Mouse (Mus musculus) cerebellum, adult 2 months (tissue): ENCODE measurements around the gene Tgfbr3l. TPM values are rescaled to one million over a fixed set of nuclear protein-coding genes. Genes with fewer than 3 reads are reported as not detected.
A peak's percentile ranks its signal among the peaks of the same experiment; 100 is the strongest.

Experiments
- DNase-seq, 2 experiments: peaks; one replicate each; pipeline ENCODE4 v3.0.0; 2021
- H3K27ac ChIP-seq: fragments of 200-500 bp; 2 replicates; pipeline ENCODE4 v1.5.1; 2012; ENCODE audit warnings: low read length, control low read depth, inconsistent platforms; ENCODE audit not compliant: insufficient read depth
- H3K27me3 ChIP-seq: fragments of 200-500 bp; 2 replicates; pipeline ENCODE4 v1.6.1; 2012; ENCODE audit warnings: inconsistent platforms, mild to moderate bottlenecking, low read length, moderate library complexity; ENCODE audit not compliant: control insufficient read depth, insufficient read depth
- H3K4me1 ChIP-seq: fragments of 200-500 bp; 2 replicates; pipeline ENCODE4 v1.6.1; 2011; ENCODE audit warnings: low read length; ENCODE audit not compliant: control insufficient read depth, insufficient read depth
- H3K4me3 ChIP-seq: fragments of 200-500 bp; replicated peaks from 2 replicates; pipeline ENCODE3; 2011; ENCODE audit warnings: mild to moderate bottlenecking, low read depth, low read length, control low read depth; ENCODE audit not compliant: insufficient read depth
- CTCF ChIP-seq: fragments of 200-500 bp; IDR thresholded peaks from 2 replicates; pipeline ENCODE4 v1.5.1; 2011; ENCODE audit warnings: low read depth, mild to moderate bottlenecking, control low read depth, low read length, moderate library complexity, borderline replicate concordance; ENCODE audit not compliant: insufficient read depth
- POLR2A ChIP-seq: fragments of 200-500 bp; IDR thresholded peaks from 2 replicates; pipeline ENCODE4 v1.6.1; 2011; ENCODE audit warnings: low read length, control low read depth, borderline replicate concordance; ENCODE audit not compliant: insufficient read depth
- WGBS: fragments of 180-500 bp; shearing (Covaris S2); methylation state at CpG from one replicate; pipeline ENCODE4 v1.1.7; 2018; 5-methylcytosine and 5-hydroxymethylcytosine counted together
- polyA plus RNA-seq: library from polyadenylated mRNA; depleted of rRNA; stranded (reverse); fragments of >200 nt; gene quantifications from 2 replicates; pipeline ENCODE4 v1.2.3, GENCODE M21; 2012

Tgfbr3l gene
- polyA plus RNA-seq, 1 experiment = 32.6 TPM

- Histone ChIP-seq H3K4me3 (no peak overlapping the region), H3K27me3 (no peaks in the 10 kb centered on the region), H3K27ac (no peak overlapping the region), H3K4me1 (no peaks in the 10 kb centered on the region; the same call in none of the 2 replicates)
- no peak for DNase-seq
- no peak for TF ChIP-seq POLR2A
- TF ChIP-seq CTCF = no peak
- WGBS = 94% methylated on average over 5 of the region's 5 CpGs
Measured at GRCm38 (mm10) chr8:4245061-4245460, 3.0 kb upstream of the Tgfbr3l start.

GRCm38 (mm10) chr8:4245737-4246136 lies 2.3 kb upstream of the Tgfbr3l start:
- peaks cover 4% of the 10 kb centered on the region; the same call in 1 of the 2 replicates for H3K4me1 ChIP-seq
- TF ChIP-seq POLR2A (no peak), CTCF (no peak)
- 36% methylated on average over 13 of the region's 13 CpGs for WGBS
- no peak overlapping the region for H3K4me3 ChIP-seq
- no peaks in the 10 kb centered on the region for H3K27me3 ChIP-seq
- H3K27ac ChIP-seq = no peak overlapping the region
- DNase-seq = no peak

GRCm38 (mm10) chr8:4247241-4247640 lies 773 bp upstream of the Tgfbr3l start:
- DNase-seq = no peak
- peaks cover 4% of the 10 kb centered on the region; the same call in 1 of the 2 replicates for H3K4me1 ChIP-seq
- TF ChIP-seq POLR2A (no peak), CTCF (no peak)
- H3K27me3 ChIP-seq = no peaks in the 10 kb centered on the region
- H3K4me3 ChIP-seq = no peak overlapping the region
- 85% methylated on average over 8 of the region's 8 CpGs for WGBS
- H3K27ac ChIP-seq = no peak overlapping the region

- H3K27ac ChIP-seq = no peak overlapping the region
- 38% methylated on average over 29 of the region's 29 CpGs for WGBS
- DNase-seq = no peak
Measured at GRCm38 (mm10) chr8:4249213-4249612, 1.2 kb downstream of the Tgfbr3l start.

GRCm38 (mm10) chr8:4250306-4250970 lies 2.4 kb downstream of the Tgfbr3l start:
- TF ChIP-seq POLR2A (no peak), CTCF (peak; percentile 80)
- no peak overlapping the region for H3K4me3 ChIP-seq
- H3K27ac ChIP-seq = no peak overlapping the region
- peaks cover 11% of the 10 kb centered on the region for H3K4me1 ChIP-seq
- no peaks in the 10 kb centered on the region for H3K27me3 ChIP-seq
- DNase-seq = peak; percentile 75 to 79
- WGBS = 37% methylated on average over 26 of the region's 26 CpGs

More at GRCm38 (mm10) chr8:4249213-4249612, 1.2 kb downstream of the Tgfbr3l start:
- no peaks in the 10 kb centered on the region for H3K27me3 ChIP-seq
- H3K4me1 ChIP-seq = peaks cover 10% of the 10 kb centered on the region
- no peak overlapping the region for H3K4me3 ChIP-seq
- no peak for TF ChIP-seq CTCF
- no peak for TF ChIP-seq POLR2A

GRCm38 (mm10) chr8:4252116-4252760 lies 4.2 kb downstream of the Tgfbr3l start:
- DNase-seq = no peak
- TF ChIP-seq POLR2A (no peak), CTCF (no peak)
- Histone ChIP-seq H3K4me3 (peak overlapping the region; percentile 88), H3K27ac (peak overlapping the region; percentile 47; the same call in 1 of the 2 replicates), H3K27me3 (no peaks in the 10 kb centered on the region), H3K4me1 (peaks cover 11% of the 10 kb centered on the region)
- WGBS = 42% methylated on average over 8 of the region's 8 CpGs

GRCm38 (mm10) chr8:4252934-4253841 lies 5.2 kb downstream of the Tgfbr3l start, which contains the start of gene Snapc2:
TSS of gene Snapc2 (plus strand) at chr8:4253080.
- under 1% methylated on average over 69 of the region's 69 CpGs for WGBS
- DNase-seq = peak; percentile 91 to 94
- peak within 1 kb of the TSS; percentile 47; the same call in 1 of the 2 replicates for H3K27ac ChIP-seq
- H3K4me3 ChIP-seq = peak within 1 kb of the TSS; percentile 88
- no peaks in the 10 kb centered on the region for H3K27me3 ChIP-seq
- H3K4me1 ChIP-seq = peaks cover 11% of the 10 kb centered on the region
- TF ChIP-seq POLR2A (peak; percentile 53; the same call in 1 of the 2 replicates), CTCF (no peak)
